Mouse (Mus musculus) ES-Bruce4 (cell line): ENCODE measurements around the gene Cdh23.

Experiments used
- CTCF ChIP-seq: IDR thresholded peaks from one replicate; pipeline ENCODE4 v1.8.1; 2011; ENCODE audit warnings: low read depth, low read length
- POLR2A ChIP-seq: IDR thresholded peaks from one replicate; pipeline ENCODE4 v1.8.1; 2011; ENCODE audit warnings: low read length; ENCODE audit not compliant: insufficient read depth

DNA sequence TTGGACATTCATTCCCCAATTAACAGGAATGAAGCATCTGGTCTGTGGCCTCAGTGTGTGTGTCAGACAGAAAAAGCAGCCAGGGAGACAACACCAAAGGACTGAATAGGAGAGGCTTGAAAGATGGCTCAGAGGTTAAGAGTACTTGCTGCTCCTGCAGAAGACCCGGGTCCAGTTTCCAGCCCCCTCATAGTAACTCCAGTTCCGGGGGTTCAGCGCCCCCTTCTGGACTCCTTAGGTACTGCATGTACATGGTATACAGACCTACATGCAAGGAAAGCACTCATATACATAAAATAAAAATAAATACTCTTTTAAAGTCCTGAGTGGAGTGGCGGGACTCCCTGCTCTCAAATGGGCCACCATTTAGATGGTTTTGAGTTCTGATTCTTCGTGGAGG is 83.4 kb downstream of the Cdh23 start:
- peak; percentile 52 for TF ChIP-seq CTCF
- no peak for TF ChIP-seq POLR2A
